In the genomic region with DNA sequence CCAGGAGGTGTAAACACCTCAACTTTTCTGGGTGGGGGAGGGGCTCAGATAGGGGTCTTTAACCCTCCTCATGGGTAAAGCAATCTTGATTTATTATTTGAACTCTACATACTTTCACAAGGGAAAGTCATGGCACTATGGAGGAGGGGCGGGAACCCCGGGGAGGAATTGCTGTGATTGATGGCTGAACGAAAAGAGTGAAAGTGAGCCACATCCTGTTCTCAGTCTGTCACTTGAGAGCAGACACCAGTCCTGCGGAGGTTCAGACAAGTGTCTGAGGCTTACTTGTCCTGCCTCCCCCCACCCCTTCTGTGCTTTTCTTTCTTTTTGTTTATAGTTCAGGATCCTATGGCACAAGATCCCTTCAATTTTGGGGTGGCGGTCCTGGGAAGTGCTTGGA, we compare ENCODE assay signal across 19 mouse cellular contexts. TPM values are rescaled to one million over a fixed set of nuclear protein-coding genes. Genes with fewer than 3 reads are reported as not detected.
A peak's percentile ranks its signal among the peaks of the same experiment; 100 is the strongest.
DNase-seq lines count a peak whose midpoint lies in the region; ATAC-seq and TF ChIP-seq lines count a peak whose summit lies in the region.
"Had no signal": no experiment of that assay in that cellular context is flagged by ENCODE, and none has a peak within 500 bp of the region (broad histone marks: within the 10 kb centered on the region; RNA-seq: fewer than 3 reads in every experiment).

No protein-coding gene starts in this region.

- H3K36me3 ChIP-seq in kidney, embryonic 15.5 days, result no peaks in the 10 kb centered on the region
- H3K36me3 ChIP-seq in limb, embryonic 11.5 days (ENCODE audit: control insufficient read depth, insufficient read depth, low read length), result no peaks in the 10 kb centered on the region
- H3K36me3 ChIP-seq: embryonic facial prominence, embryonic 13.5 days; forebrain, embryonic 10.5 days; heart, embryonic 15.5 days; limb, embryonic 15.5 days had no signal

- no peak for DNase-seq in kidney, postnatal 10 days
- peak; percentile 22 for DNase-seq in thymus, postnatal 4 days
- no peak for DNase-seq in thymus, postnatal 25 days
- peak; percentile 54 for DNase-seq in limb, embryonic 11.5 days (ENCODE audit: low spot score)
- no peak for DNase-seq in adrenal gland, postnatal 4 days (ENCODE audit: low spot score in 2 of 2)
- no peak for DNase-seq in gastrocnemius, postnatal 14 days
- DNase-seq in left cerebral cortex, adult 2 months (ENCODE audit: extremely low spot score in 1 of 2, low spot score in 2 of 2), result no peak
- DNase-seq: kidney, postnatal 36 days; lung, postnatal 14 days had no signal

- 0 out of 2 replicates have a peak overlapping the region, but pooled peaks have one; percentile 6 for H3K27ac ChIP-seq in kidney, embryonic 15.5 days
- no peak overlapping the region for H3K27ac ChIP-seq in limb, embryonic 11.5 days (replicated peaks; ENCODE audit: low read depth, low read length)
- H3K27ac ChIP-seq in left cerebral cortex, adult 2 months, result no peak overlapping the region
- H3K27ac ChIP-seq: embryonic facial prominence, embryonic 13.5 days; forebrain, embryonic 10.5 days; heart, embryonic 15.5 days; hindbrain, embryonic 14.5 days; limb, embryonic 15.5 days had no signal

- H3K9me3 ChIP-seq in kidney, embryonic 15.5 days (replicated peaks), result no peaks in the 10 kb centered on the region
- H3K9me3 ChIP-seq in limb, embryonic 11.5 days (ENCODE audit: control insufficient read depth, low read length), result no peaks in the 10 kb centered on the region
- H3K9me3 ChIP-seq: embryonic facial prominence, embryonic 13.5 days; forebrain, embryonic 10.5 days; heart, embryonic 15.5 days; limb, embryonic 15.5 days had no signal

- no peak for TF ChIP-seq CTCF in left cerebral cortex, adult 2 months (IDR thresholded peaks at IDR 0.05)

- peaks cover 40% of the 10 kb centered on the region for H3K4me1 ChIP-seq in kidney, embryonic 15.5 days
- peaks cover 9% of the 10 kb centered on the region; the same call in 1 of the 2 replicates for H3K4me1 ChIP-seq in limb, embryonic 11.5 days (ENCODE audit: control insufficient read depth, insufficient read depth, low read length)

- no peak overlapping the region for H3K9ac ChIP-seq in kidney, embryonic 15.5 days
- no peak overlapping the region for H3K9ac ChIP-seq in limb, embryonic 11.5 days (ENCODE audit: low read length)
- H3K9ac ChIP-seq: heart, embryonic 15.5 days; limb, embryonic 15.5 days had no signal

- 17% methylated on average over 5 of the region's 5 CpGs for WGBS in kidney, embryonic 15.5 days
- 42% methylated on average over 5 of the region's 5 CpGs for WGBS in limb, embryonic 11.5 days

- intact Hi-C loops in gastrocnemius, postnatal 14 days (cut with DNase I; ENCODE audit: low total_unique reads), result no loop called here
- intact Hi-C loops in left cerebral cortex, adult 2 months (cut with DNase I), result loop anchor here (5.0 kb wide), 1 partner anchor 1092 kb away; no protein-coding TSS in a partner anchor

- no peak overlapping the region for H3K4me3 ChIP-seq in kidney, embryonic 15.5 days (replicated peaks)
- H3K4me3 ChIP-seq in limb, embryonic 11.5 days (ENCODE audit: low read depth, low read length), result no peak overlapping the region
- no peak overlapping the region for H3K4me3 ChIP-seq in left cerebral cortex, adult 2 months

- ATAC-seq in kidney, embryonic 15.5 days (replicated peaks; ENCODE audit: low FRiP score), result no peak
- ATAC-seq in limb, embryonic 11.5 days (ENCODE audit: insufficient number of reproducible peaks, low FRiP score, low TSS enrichment, low read depth), result peak; percentile 37; the same call in 1 of the 2 replicates

- 0 out of 2 replicates have a peak overlapping the region, but pooled peaks have one; percentile 5 for H3K4me2 ChIP-seq in kidney, embryonic 15.5 days
- no peak overlapping the region for H3K4me2 ChIP-seq in limb, embryonic 11.5 days (ENCODE audit: low read depth, severe bottlenecking)

- H3K27me3 ChIP-seq in kidney, embryonic 15.5 days, result no peaks in the 10 kb centered on the region
- H3K27me3 ChIP-seq in limb, embryonic 11.5 days (ENCODE audit: control insufficient read depth, insufficient read depth, low read length), result no peaks in the 10 kb centered on the region
- H3K27me3 ChIP-seq: embryonic facial prominence, embryonic 13.5 days; heart, embryonic 15.5 days; limb, embryonic 15.5 days had no signal

RNA-seq across cellular contexts. Expression of a gene that starts 13.5 kb away (rescaled TPM):
- 0.18 and 0.22 TPM in 2 replicates for polyA plus RNA-seq in kidney, embryonic 15.5 days (2015; fragmentation: Nextera tagmentation; extraction: Ambion mirVana)
- polyA plus RNA-seq in limb, embryonic 11.5 days (2014; fragmentation: Nextera tagmentation; extraction: Ambion mirVana), result 0.08 TPM in 1 of 2 replicates, not detected in the other
- under 1 TPM; 0.08 to 0.17 TPM for total RNA-seq in adrenal gland, postnatal 4 days (2021)
- under 1 TPM; 0.04 to 0.06 TPM for total RNA-seq in gastrocnemius, postnatal 14 days (2021)
- under 1 TPM; 0.26 to 0.50 TPM for total RNA-seq in left cerebral cortex, adult 2 months (2021)

RNA-seq across cellular contexts. Expression of a gene that starts 46.6 kb away (rescaled TPM):
- 0.12 TPM in 1 of 2 replicates, not detected in the other for polyA plus RNA-seq in kidney, embryonic 15.5 days (2015; fragmentation: Nextera tagmentation; extraction: Ambion mirVana)
- 0.09 TPM in 2 replicates for polyA plus RNA-seq in limb, embryonic 11.5 days (2014; fragmentation: Nextera tagmentation; extraction: Ambion mirVana)
- total RNA-seq in adrenal gland, postnatal 4 days (2021), result under 1 TPM; 0.14 to 0.22 TPM
- total RNA-seq in gastrocnemius, postnatal 14 days (2021), result under 1 TPM; 0.11 to 0.16 TPM
- total RNA-seq in left cerebral cortex, adult 2 months (2021), result under 1 TPM in 1 of 2 experiments, not detected in 1; 0.27 TPM
- polyA plus RNA-seq: embryonic facial prominence, embryonic 13.5 days; forebrain, embryonic 10.5 days had no signal

RNA-seq across cellular contexts. Expression of a gene that starts 48.7 kb away (rescaled TPM):
- 17.1 and 17.2 TPM in 2 replicates for polyA plus RNA-seq in kidney, embryonic 15.5 days (2015; fragmentation: Nextera tagmentation; extraction: Ambion mirVana)
- polyA plus RNA-seq in limb, embryonic 11.5 days (2014; fragmentation: Nextera tagmentation; extraction: Ambion mirVana), result not detected in 2 replicates
- 10 to 100 TPM in 1 of 2 experiments, 1 to 10 TPM in 1; 7.7 to 12.0 TPM for total RNA-seq in adrenal gland, postnatal 4 days (2021)
- 1 to 10 TPM; 1.2 to 1.8 TPM for total RNA-seq in gastrocnemius, postnatal 14 days (2021)
- total RNA-seq in left cerebral cortex, adult 2 months (2021), result 10 to 100 TPM in 1 of 2 experiments, 1 to 10 TPM in 1; 8.9 to 10.4 TPM

RNA-seq across cellular contexts. Expression of a gene that starts 48.8 kb away (rescaled TPM):
- not detected in 2 replicates for polyA plus RNA-seq in kidney, embryonic 15.5 days (2015; fragmentation: Nextera tagmentation; extraction: Ambion mirVana)
- polyA plus RNA-seq in limb, embryonic 11.5 days (2014; fragmentation: Nextera tagmentation; extraction: Ambion mirVana), result not detected in 2 replicates
- not detected for total RNA-seq in adrenal gland, postnatal 4 days (2021)
- not detected for total RNA-seq in gastrocnemius, postnatal 14 days (2021)
- not detected for total RNA-seq in left cerebral cortex, adult 2 months (2021)
- total RNA-seq: gastrocnemius, postnatal 4 days; layer of hippocampus, postnatal 36 days had no signal
- polyA plus RNA-seq: brain, embryonic 14.5 days; C2C12; embryonic facial prominence, embryonic 13.5 days; forebrain, embryonic 10.5 days; heart, embryonic 15.5 days; hindbrain, embryonic 14.5 days; limb, embryonic 15.5 days had no signal

RNA-seq across cellular contexts. Expression of a gene that starts 48.8 kb away (rescaled TPM):
- 0.32 and 0.33 TPM in 2 replicates for polyA plus RNA-seq in kidney, embryonic 15.5 days (2015; fragmentation: Nextera tagmentation; extraction: Ambion mirVana)
- polyA plus RNA-seq in limb, embryonic 11.5 days (2014; fragmentation: Nextera tagmentation; extraction: Ambion mirVana), result not detected in 2 replicates
- total RNA-seq in adrenal gland, postnatal 4 days (2021), result under 1 TPM; 0.22 to 0.56 TPM
- not detected for total RNA-seq in gastrocnemius, postnatal 14 days (2021)
- not detected for total RNA-seq in left cerebral cortex, adult 2 months (2021)
- total RNA-seq: gastrocnemius, postnatal 4 days; layer of hippocampus, postnatal 36 days had no signal
- polyA plus RNA-seq: C2C12; embryonic facial prominence, embryonic 13.5 days; forebrain, embryonic 10.5 days; heart, embryonic 15.5 days; hindbrain, embryonic 14.5 days; limb, embryonic 15.5 days had no signal

Comparison
In these comparisons a context has a peak if more than half of its experiments do, and no peak if none do; other contexts are left out.
1. DNase-seq: peak in thymus, postnatal 4 days (single experiment) and limb, embryonic 11.5 days (single experiment); none in kidney, postnatal 10 days (single experiment), thymus, postnatal 25 days (single experiment), adrenal gland, postnatal 4 days (0 of 2), gastrocnemius, postnatal 14 days (single experiment) and left cerebral cortex, adult 2 months (0 of 2).